ENCODE assay signal across 11 mouse cellular contexts in genomic region chr17:27042840-27043239, GRCm38 (mm10). TPM values are rescaled to one million over a fixed set of nuclear protein-coding genes. Genes with fewer than 3 reads are reported as not detected.
A peak's percentile ranks its signal among the peaks of the same experiment; 100 is the strongest.
DNase-seq lines count a peak whose midpoint lies in the region; ATAC-seq lines count a peak whose summit lies in the region.
"Had no signal": no experiment of that assay in that cellular context is flagged by ENCODE, and none has a peak within 500 bp of the region (broad histone marks: within the 10 kb centered on the region; RNA-seq: fewer than 3 reads in every experiment).

No protein-coding gene starts in this region.

- H3K27ac ChIP-seq in hindbrain, embryonic 13.5 days: no peak overlapping the region
- no peak overlapping the region for H3K27ac ChIP-seq in hindbrain, embryonic 12.5 days
- peak overlapping the region; percentile 13; the same call in 1 of the 2 replicates for H3K27ac ChIP-seq in liver, embryonic 13.5 days
- H3K27ac ChIP-seq: limb, embryonic 15.5 days had no signal

- no peaks in the 10 kb centered on the region for H3K36me3 ChIP-seq in hindbrain, embryonic 13.5 days
- no peaks in the 10 kb centered on the region for H3K36me3 ChIP-seq in hindbrain, embryonic 12.5 days
- no peaks in the 10 kb centered on the region for H3K36me3 ChIP-seq in liver, embryonic 13.5 days
- H3K36me3 ChIP-seq: limb, embryonic 15.5 days had no signal

- no peaks in the 10 kb centered on the region for H3K27me3 ChIP-seq in hindbrain, embryonic 13.5 days
- 0 out of 2 replicates have a peak, but pooled peaks cover 5% of the 10 kb centered on the region for H3K27me3 ChIP-seq in hindbrain, embryonic 12.5 days
- H3K27me3 ChIP-seq in liver, embryonic 13.5 days: no peaks in the 10 kb centered on the region
- H3K27me3 ChIP-seq: limb, embryonic 15.5 days had no signal

- 66% methylated on average over 6 of the region's 6 CpGs for WGBS in hindbrain, embryonic 13.5 days
- 60% methylated on average over 6 of the region's 6 CpGs for WGBS in hindbrain, embryonic 12.5 days
- WGBS in liver, embryonic 13.5 days (ENCODE audit: insufficient replicate concordance): 40% methylated on average over 6 of the region's 6 CpGs

- no peak overlapping the region for H3K4me2 ChIP-seq in hindbrain, embryonic 13.5 days
- H3K4me2 ChIP-seq in hindbrain, embryonic 12.5 days (replicated peaks): no peak overlapping the region
- H3K4me2 ChIP-seq in liver, embryonic 13.5 days: no peak overlapping the region
- H3K4me2 ChIP-seq: limb, embryonic 15.5 days had no signal

- no peaks in the 10 kb centered on the region for H3K9me3 ChIP-seq in hindbrain, embryonic 13.5 days
- no peaks in the 10 kb centered on the region for H3K9me3 ChIP-seq in hindbrain, embryonic 12.5 days (replicated peaks)
- no peaks in the 10 kb centered on the region for H3K9me3 ChIP-seq in liver, embryonic 13.5 days (replicated peaks)
- H3K9me3 ChIP-seq: limb, embryonic 15.5 days had no signal

- H3K4me3 ChIP-seq in hindbrain, embryonic 13.5 days: no peak overlapping the region
- no peak overlapping the region for H3K4me3 ChIP-seq in hindbrain, embryonic 12.5 days
- H3K4me3 ChIP-seq in liver, embryonic 13.5 days (replicated peaks): no peak overlapping the region
- H3K4me3 ChIP-seq: limb, embryonic 15.5 days had no signal

- ATAC-seq in hindbrain, embryonic 13.5 days (ENCODE audit: low FRiP score): no peak
- ATAC-seq in hindbrain, embryonic 12.5 days (ENCODE audit: low FRiP score): no peak
- peak; percentile 74 for ATAC-seq in granulocyte monocyte progenitor cell, adult 5-6 weeks (replicated peaks; ENCODE audit: poor library complexity, severe bottlenecking)
- ATAC-seq in liver, embryonic 13.5 days (ENCODE audit: low read depth): no peak
- ATAC-seq: inflammation-experienced regulatory T-cells, adult 6 months had no signal

- peak; percentile 65 to 69 for DNase-seq in B cell, adult 2 months
- no peak for DNase-seq in liver, embryonic 13.5 days
- DNase-seq in thymus, postnatal 14 days: no peak
- DNase-seq in cerebellum, adult 9-11 months: no peak
- no peak for DNase-seq in thymus, postnatal 0 days (ENCODE audit: low spot score)
- DNase-seq: gastrocnemius, postnatal 25 days had no signal

- H3K4me1 ChIP-seq in hindbrain, embryonic 13.5 days (replicated peaks): peaks cover 37% of the 10 kb centered on the region
- peaks cover 39% of the 10 kb centered on the region for H3K4me1 ChIP-seq in hindbrain, embryonic 12.5 days
- peaks cover 23% of the 10 kb centered on the region for H3K4me1 ChIP-seq in liver, embryonic 13.5 days (replicated peaks)

- H3K9ac ChIP-seq in hindbrain, embryonic 13.5 days: 0 out of 2 replicates have a peak overlapping the region, but pooled peaks have one; percentile 24
- H3K9ac ChIP-seq in hindbrain, embryonic 12.5 days: no peak overlapping the region
- H3K9ac ChIP-seq in liver, embryonic 13.5 days: no peak overlapping the region
- H3K9ac ChIP-seq: limb, embryonic 15.5 days had no signal

RNA-seq across cellular contexts. Expression of gene Bak1, which starts 14.0 kb away (rescaled TPM):
- 2.5 and 3.1 TPM in 2 replicates for polyA plus RNA-seq in hindbrain, embryonic 13.5 days (2015; fragmentation: Nextera tagmentation; extraction: Ambion mirVana)
- polyA plus RNA-seq in hindbrain, embryonic 12.5 days (2016; fragmentation: Nextera tagmentation; extraction: Ambion mirVana): 3.3 and 3.5 TPM in 2 replicates
- 137 and 143 TPM in 2 replicates for total RNA-seq in granulocyte monocyte progenitor cell, adult 5-6 weeks (2014; fragmentation: Nextera tagmentation)
- total RNA-seq in granulocyte monocyte progenitor cell, adult 5-6 weeks (2017): 55.9 and 59.2 TPM in 2 replicates
- 2.4 and 3.0 TPM in 2 replicates for polyA plus RNA-seq in liver, embryonic 13.5 days (2015; fragmentation: Nextera tagmentation; extraction: Ambion mirVana)
- polyA plus RNA-seq in thymus, postnatal 0 days (2015; fragmentation: Nextera tagmentation; extraction: Ambion mirVana): 5.8 and 6.9 TPM in 2 replicates

RNA-seq across cellular contexts. Expression of gene Itpr3, which starts 14.3 kb away (rescaled TPM):
- polyA plus RNA-seq in hindbrain, embryonic 13.5 days (2015; fragmentation: Nextera tagmentation; extraction: Ambion mirVana): 1.1 and 1.2 TPM in 2 replicates
- polyA plus RNA-seq in hindbrain, embryonic 12.5 days (2016; fragmentation: Nextera tagmentation; extraction: Ambion mirVana): 2.5 and 2.8 TPM in 2 replicates
- 4.0 and 8.5 TPM in 2 replicates for total RNA-seq in granulocyte monocyte progenitor cell, adult 5-6 weeks (2014; fragmentation: Nextera tagmentation)
- total RNA-seq in granulocyte monocyte progenitor cell, adult 5-6 weeks (2017): 6.1 and 6.5 TPM in 2 replicates
- polyA plus RNA-seq in liver, embryonic 13.5 days (2015; fragmentation: Nextera tagmentation; extraction: Ambion mirVana): 0.48 and 0.56 TPM in 2 replicates
- 4.5 and 4.9 TPM in 2 replicates for polyA plus RNA-seq in thymus, postnatal 0 days (2015; fragmentation: Nextera tagmentation; extraction: Ambion mirVana)

Comparison
In these comparisons a context has a peak if more than half of its experiments do, and no peak if none do; other contexts are left out.
1. DNase-seq: peak in B cell, adult 2 months (2 of 2); none in liver, embryonic 13.5 days (single experiment), thymus, postnatal 14 days (single experiment), cerebellum, adult 9-11 months (single experiment) and thymus, postnatal 0 days (single experiment).